Mouse (Mus musculus): Measurements from ENCODE around the gene Josd2. TPM values are rescaled to one million over a fixed set of nuclear protein-coding genes. Genes with fewer than 3 reads are reported as not detected.

Josd2 gene
- polyA plus RNA-seq (2012; rRNA removed), result 169 and 184 TPM in 2 replicates

DNA sequence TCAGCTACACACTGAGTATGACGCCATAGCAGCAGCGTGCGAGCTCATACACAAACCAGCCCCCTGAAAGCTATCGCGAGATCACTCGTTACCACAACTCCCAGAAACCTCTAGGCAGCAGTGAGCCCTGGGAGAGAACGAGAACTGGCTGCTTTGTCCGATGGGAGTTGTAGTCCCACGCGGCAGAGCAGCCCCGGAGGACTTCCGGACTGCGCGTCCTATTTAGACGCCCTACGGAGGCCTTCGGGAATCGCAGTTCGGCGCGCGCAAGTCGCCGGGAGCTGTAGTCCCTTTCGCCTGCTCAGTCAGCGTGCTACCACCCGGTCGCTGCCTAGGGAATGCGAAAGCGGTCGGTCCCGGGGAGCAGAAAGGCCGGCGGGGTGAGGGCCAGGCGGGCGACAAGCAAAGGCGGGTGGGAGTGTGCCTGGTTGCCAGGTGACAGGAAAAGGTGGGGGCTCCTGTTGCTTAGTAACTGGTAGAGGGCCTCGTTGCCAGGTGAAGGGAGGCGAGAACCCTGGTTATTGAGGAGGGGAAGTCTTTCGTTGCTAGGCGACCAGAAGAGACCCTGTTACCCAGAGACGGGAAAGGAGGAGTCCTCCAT is at the start of gene Josd2:
Gene Josd2 (plus strand): TSS at position 170 of the 601 bp plus-strand sequence.
- peak; percentile 98 to 99 for DNase-seq (ENCODE audit: extremely low spot score in 1 of 2, low spot score in 1 of 2)

DNA sequence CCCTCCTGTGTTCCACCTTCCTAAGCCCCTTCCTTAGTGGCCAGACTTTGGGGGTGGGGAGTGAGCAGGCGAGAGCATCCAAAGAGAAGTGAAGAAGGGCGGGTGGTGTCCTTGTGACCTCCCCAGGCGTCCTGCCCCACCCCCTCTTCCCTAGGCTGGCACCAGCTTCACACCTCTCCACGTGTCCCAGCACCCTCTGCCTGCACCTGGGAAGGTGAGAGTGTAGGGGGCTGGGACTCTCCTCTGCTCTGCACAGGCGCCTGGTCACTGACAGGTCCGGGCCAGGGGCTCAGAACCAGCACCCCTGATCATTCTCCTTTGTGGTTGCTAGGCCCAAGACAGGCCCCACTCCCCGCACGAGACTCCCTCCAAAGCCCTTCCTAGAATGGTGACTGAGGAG is 40.1 kb upstream of the Josd2 start:
- DNase-seq (ENCODE audit: extremely low spot score in 1 of 2, low spot score in 1 of 2), result no peak

DNA sequence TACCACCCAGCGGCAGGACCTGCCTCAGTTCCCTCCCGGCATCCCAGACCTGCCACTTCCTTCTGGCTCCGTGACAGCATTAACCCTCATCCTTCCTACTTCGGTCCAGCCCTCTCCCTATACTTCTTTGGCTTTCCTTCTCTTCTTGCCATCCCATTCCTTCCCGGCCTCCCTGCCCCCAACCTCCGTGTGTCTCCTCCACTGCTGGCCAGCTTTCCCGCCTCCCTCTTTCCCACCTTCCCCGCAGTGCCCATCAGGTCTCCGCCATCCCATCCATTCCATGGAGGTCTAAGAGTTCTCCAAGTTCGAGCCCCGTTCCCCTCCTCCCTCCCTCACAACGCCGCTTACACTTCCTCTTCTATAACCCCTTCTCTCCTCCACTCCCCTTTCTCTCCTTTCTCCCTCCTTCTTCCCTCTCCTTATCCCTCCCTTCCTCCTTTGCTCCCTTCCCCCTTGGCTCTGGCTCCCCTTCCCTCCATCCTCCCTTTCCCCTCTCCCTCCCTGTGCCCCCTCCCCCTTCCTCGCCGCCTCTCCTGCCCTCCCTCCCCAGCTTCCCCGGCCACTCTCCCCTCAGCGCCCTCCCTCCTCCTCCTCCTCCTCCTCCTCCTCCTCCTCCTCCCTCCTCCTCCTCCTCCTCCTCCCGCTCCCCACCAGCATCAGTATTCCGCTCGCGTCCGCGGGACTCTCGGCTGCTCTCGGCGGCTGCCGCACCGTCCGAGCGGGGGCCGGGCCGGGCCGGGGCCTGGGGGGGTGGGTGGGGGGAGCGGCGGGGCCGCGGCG is 39.4 kb upstream of the Josd2 start:
- DNase-seq (ENCODE audit: extremely low spot score in 1 of 2, low spot score in 1 of 2), result peak in 1 of 2 experiments; percentile 62

DNA sequence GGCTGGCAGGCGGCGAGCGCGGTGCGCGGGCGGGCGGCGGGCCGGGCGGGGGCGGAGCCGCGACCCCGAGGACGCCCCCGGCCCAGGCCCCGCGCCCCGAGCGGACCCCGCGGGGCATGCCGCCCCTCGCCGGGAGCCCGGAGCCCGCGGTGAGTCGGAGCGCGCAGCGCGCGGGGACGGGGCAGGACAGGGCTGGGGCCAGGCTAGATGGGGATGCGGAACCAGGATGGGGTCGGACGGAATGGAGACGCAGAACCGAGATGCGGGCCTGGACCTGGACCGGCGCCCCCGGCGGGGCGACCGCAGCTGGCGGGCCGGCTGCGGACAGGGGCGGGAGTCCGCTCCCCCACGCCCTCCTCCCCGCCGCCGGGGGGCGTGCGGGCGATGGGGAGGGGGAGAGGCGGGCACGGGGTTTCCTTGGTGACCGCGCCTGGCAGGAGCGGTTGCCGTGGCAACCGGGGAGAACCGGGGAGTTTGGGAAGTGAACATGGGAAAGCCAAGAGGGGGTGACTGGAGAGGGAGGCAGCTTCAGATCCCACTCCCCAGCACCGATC is 38.7 kb upstream of the Josd2 start, which contains the start of gene Lrrc4b:
Gene Lrrc4b (plus strand): TSS at position 51 of the 554 bp plus-strand sequence.
- peak in 1 of 2 experiments; percentile 80 for DNase-seq (ENCODE audit: extremely low spot score in 1 of 2, low spot score in 1 of 2)

DNA sequence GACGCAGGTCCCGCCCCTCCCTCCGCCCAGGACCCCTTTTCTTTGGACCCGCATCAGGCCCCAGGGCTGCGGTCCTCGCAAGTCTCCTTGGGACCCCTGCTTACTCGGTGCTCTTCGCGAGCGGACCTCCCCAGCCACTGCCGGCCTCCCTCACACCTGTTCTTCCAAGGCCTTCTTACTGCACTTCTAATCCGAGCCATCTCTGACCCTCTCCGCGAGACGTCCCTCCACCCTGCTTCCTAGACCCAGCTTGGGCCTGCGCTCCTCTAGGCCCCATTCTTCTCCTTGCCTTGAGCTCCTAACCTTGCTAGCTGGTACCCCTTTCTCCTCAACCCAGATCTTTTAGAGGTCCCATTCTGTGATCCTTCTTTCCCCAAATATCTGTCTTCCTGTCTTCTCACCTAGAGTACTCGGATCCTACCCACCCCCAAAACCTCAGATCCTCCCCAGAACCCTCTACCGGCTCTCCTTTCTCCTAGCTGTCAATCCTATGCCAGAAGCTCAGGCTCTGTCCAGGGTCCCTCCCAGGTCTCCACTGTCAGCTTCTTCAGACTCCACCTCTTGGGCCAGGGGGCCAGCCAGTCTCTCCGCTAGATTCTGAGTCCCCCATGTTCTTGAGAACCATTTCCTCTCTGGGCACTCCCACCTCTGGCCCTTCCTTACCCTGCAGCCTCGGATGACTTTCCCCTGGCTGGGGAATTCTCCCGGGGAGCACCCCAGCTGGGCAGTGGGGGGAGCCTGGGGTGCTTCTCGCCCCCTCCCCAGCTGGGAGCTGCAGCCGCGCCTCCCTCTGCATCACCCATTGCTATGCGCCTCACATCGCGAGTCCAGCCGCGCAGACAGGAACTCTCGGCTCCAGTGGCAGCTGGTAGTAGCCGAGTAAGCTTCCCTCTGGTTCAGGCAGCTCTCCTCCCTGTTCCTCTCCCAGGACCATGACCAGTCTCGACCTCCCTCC is 38.0 kb upstream of the Josd2 start:
- DNase-seq (ENCODE audit: extremely low spot score in 1 of 2, low spot score in 1 of 2), result peak in 1 of 2 experiments; percentile 61

DNA sequence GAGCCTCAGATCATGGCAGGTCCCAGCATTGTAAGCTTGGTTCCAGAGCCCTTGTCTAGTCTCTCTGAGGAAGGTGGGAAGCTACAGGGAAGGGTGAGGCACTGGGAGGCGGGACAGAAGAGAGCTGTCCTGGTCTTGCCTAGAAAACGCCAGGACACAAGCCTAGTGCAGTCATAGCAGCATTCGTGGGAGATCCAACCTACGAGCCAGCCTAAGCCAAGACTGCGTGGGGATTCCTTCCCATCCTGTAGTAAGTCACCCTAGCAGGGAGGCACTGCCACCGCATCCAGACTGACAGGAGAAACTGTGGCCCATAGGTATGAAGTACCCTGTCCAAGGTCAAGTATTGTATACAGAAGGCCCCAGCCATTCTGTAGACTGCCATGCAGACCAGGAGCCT is 35.2 kb upstream of the Josd2 start:
- peak in 1 of 2 experiments; percentile 56 for DNase-seq (ENCODE audit: extremely low spot score in 1 of 2, low spot score in 1 of 2)

DNA sequence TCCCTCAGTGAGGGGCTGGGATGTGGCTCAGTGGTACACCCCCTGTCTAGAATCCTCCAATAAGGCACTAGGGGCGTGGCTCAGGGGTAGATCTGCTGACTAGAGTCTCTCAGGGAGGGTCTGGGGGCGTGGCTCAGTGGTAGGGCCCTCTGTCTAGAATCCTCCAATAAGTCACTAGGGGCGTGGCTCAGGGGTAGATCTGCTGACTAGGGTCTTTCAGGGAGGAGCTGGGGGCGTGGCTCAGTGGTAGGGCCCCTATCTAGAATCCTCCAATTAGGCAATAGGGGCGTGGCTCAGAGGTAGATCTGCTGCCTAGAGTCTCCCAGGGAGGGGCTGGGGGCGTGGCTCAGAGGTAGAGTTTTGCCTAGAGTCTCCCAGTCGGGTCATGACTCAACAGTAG is 34.4 kb upstream of the Josd2 start:
- no peak for DNase-seq (ENCODE audit: extremely low spot score in 1 of 2, low spot score in 1 of 2)

DNA sequence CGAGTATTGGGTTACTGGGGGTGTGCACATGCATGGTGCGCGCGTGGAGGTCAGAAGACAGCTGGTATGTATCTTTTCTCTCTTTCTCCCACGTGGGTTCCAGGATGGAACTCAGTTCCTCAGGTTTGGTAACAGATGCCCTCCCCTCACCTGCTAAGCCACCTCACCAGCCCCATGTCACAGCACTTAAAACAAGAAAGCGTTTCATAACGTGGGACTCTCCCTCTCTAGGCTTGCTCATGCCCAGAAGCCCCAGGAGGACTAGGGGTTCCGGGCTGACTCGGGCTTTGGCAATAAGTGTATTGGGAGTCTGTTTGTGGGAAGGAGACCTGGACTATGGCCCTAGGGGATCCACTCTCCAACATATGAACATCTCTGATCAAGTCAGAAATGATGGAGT is 33.7 kb upstream of the Josd2 start:
- DNase-seq (ENCODE audit: extremely low spot score in 1 of 2, low spot score in 1 of 2), result no peak

DNA sequence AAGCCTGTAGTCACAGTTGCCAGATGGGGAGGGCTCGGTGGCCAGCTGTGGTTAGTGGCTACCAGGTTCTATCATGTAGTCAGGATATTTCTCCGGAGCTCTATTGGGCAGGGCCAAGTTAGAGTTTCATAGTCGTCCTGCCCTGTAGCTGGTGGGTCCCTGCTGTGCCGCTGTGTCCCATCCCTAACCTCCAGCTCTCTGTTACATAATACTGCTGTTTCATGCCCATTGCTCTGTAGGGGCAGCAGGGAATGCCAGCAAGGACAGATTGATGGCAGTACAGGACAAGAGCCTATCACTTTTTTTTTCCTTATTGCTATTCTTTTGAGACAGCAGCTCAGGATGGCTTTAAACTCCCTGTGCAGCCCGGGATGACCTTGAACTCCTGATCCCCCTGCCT is 32.0 kb upstream of the Josd2 start:
- no peak for DNase-seq (ENCODE audit: extremely low spot score in 1 of 2, low spot score in 1 of 2)

DNA sequence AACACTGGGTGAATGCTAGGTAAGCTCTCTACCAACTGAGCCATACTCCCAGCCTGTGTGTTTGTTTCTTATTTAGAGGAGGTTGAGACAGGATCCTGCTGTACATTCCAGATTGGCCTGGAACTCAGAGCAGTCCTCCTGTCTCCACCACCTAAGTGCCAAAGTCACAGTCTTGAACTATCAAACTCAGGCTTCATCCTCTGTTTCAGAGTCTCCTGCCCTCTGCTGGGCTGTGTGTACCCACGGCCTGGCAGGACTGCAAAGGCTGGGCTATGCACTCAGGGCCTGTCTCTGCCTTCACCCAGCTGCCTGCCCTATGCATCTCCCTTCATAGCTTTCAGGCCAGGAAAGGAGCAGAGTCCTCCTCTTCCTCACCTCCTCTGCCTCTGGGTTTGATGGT is 31.5 kb upstream of the Josd2 start:
- no peak for DNase-seq (ENCODE audit: extremely low spot score in 1 of 2, low spot score in 1 of 2)

DNA sequence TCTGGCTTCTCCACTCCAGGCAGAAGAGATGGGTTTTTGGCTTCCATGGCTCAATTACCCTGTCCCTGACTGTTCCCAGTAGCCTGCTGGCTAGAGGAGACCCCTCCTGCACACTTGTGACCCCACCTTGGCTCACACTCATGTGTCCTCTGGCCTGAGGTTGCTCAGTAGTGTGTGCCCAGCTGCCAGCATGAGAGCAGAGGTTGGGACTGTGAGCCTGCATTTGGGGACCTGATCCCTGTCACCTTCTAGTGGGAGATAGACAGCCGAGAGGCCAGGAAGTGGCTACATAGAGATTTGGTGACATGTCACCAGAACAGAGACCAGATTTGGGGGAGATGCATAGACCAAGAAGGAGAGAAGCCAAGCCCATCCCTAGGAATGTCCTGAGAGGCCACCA is 30.6 kb upstream of the Josd2 start:
- DNase-seq (ENCODE audit: extremely low spot score in 1 of 2, low spot score in 1 of 2), result no peak

DNA sequence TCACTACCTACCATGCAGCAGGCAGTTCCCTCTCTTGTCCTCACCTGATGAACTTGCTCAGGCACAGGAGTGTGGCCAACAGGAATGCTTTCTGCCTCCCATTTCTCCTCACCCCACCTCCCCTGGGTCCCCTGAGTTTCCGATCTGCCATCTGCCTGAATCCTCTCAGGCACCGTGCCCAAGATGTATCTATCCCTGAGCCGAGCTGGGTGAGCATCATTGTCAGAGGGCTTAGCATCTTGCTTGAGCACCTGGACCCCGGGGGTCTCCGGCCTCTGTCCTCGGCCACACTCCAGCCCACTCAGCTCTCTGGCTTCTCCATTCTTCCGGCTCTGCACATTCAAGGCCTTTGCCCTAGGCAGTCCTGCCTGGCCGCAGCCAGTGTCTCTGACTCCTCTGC is 29.8 kb upstream of the Josd2 start:
- DNase-seq (ENCODE audit: extremely low spot score in 1 of 2, low spot score in 1 of 2), result no peak

DNA sequence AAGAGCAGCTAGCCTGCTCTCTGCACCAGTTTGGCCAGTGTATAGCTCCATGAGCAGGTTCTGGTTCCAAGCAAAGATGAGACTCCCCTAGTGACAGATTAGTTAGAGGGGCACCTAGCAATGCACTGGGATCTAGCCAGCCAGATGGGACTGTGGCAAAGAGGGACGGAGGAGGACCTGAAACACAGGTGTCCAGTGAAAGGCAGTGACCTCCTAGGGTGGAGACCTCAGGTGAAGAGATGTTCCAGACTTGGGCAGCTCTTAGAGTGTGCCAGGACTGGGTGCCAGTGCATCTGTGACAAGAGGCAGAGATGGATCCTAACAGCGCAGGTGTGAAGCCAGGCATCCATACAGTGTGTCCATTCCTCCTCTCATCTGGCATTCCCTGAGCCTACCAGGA is 28.1 kb upstream of the Josd2 start:
- DNase-seq (ENCODE audit: extremely low spot score in 1 of 2, low spot score in 1 of 2), result no peak

DNA sequence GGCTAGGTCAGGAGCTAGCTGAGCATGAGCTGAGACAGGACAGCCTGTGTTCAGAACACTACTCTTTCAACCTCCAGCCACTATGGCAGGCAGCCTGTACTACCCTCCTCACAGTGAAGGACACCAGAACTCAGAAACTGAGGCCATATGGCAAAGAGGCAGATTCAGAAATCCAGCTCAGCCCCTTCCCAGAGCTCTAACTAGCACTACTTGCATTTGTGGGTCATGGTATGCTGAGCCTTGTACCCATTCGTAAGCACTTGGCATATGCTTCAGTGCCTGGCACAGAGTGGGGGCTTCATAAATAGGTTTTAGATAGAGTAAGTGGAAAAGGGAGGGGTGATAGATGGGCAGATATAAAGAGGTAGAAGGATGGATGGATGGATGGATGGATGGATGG is 27.3 kb upstream of the Josd2 start:
- no peak for DNase-seq (ENCODE audit: extremely low spot score in 1 of 2, low spot score in 1 of 2)

DNA sequence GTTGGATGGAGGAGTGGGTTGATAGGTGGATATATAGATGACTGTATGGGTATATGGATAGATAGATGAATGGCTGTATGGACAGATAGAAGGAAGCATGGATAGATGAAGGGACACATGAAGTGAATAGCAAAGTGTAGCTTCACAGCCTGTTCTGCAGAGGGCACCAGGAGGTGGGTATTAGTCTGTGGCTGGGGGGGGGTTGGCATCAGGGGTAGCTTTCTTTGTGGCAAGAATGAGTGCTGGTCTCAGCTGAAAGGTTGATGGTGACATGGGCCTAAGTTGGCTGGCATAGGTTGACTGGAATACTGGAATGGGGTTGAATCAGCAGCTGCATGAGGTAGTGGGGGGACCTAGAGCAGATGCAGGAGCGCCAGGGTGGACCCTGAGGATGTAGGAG is 26.6 kb upstream of the Josd2 start:
- DNase-seq (ENCODE audit: extremely low spot score in 1 of 2, low spot score in 1 of 2), result no peak

DNA sequence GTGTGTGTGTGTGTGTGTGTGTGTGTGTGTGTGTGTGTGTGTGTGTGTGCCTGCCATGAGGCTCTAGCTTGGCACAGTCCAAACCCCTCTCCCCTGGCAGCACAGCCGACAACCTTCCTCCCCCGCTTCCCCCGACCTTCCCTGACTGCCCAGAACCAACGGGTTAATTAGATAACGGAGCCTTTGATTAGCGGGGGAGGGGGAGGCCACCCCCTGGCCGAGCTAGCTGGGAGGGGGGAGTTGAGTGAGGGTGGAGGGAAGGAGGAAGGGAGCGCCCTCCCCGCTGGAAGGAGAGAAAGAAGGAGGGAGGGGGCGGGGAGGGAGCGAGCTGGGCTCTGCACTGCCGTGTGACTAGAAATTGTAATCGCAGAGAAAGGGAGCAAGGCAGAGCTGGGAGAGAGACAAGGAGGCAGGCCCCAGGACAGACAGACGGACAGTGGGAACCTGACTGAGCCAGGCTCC is 26.1 kb upstream of the Josd2 start:
- DNase-seq (ENCODE audit: extremely low spot score in 1 of 2, low spot score in 1 of 2), result peak in 1 of 2 experiments; percentile 74

DNA sequence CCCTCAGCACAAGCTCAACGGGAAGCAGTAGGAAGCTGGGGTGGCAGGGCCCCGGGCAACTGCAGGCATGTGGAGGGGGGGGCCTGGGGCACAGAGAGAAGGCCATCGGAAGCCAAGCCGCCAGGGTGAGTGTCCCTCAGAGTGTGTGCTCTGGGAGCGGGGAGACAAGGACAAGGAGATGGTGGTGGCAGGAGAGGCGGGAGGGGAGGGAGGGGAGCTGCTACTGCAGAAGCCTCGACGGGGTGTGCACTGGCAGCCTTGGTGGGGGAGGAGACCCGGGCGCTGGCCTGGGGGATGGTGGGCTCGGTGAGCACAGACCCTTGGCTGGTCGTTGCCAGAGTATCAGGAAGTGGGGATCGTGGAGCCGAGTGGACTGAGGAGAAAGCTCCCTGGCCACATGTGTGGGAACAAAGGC is 25.4 kb upstream of the Josd2 start:
- DNase-seq (ENCODE audit: extremely low spot score in 1 of 2, low spot score in 1 of 2), result no peak

DNA sequence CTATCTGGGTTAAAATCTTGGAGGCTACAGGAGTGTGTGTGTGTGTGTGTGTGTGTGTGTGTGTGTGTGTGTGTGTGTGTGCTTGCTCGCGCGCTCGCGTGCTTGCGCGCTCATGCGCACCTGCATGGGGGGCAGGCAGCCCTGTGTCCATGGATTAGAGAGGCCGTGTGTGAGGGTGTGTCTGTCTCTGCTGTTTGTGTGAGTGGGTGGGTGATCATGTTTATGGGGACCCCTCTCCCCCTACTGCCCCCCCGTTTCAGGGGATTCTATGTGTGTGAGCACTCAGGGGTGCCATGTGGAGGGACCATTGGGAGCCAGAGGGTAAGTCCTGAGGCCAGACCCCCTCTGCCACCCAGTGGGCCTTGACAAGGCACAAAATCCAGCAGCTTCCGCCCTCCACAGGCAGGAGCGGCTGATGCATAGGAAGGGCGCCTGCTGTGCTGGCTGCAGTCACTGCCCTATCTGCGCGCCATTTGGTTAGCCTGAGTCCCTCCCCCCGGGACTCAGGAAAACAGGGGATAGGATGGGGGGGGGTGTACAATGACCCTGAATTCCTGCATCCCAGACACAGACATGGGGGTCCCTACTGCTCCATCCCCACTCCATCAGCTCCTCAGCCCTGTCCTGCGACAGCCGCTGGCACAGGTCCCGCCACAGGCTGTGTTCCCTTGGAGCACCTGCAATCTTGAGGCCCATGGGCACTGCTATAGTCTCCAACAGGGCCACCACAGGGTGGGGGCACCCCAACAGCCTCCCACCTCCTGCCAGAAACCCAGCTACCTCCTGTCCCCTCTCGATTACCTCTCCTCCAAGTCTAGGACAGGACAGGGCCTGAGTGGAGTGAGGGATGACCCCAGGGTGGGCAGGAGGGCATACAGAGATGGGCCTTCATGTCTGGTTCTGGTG is 24.3 kb upstream of the Josd2 start:
- DNase-seq (ENCODE audit: extremely low spot score in 1 of 2, low spot score in 1 of 2), result no peak

DNA sequence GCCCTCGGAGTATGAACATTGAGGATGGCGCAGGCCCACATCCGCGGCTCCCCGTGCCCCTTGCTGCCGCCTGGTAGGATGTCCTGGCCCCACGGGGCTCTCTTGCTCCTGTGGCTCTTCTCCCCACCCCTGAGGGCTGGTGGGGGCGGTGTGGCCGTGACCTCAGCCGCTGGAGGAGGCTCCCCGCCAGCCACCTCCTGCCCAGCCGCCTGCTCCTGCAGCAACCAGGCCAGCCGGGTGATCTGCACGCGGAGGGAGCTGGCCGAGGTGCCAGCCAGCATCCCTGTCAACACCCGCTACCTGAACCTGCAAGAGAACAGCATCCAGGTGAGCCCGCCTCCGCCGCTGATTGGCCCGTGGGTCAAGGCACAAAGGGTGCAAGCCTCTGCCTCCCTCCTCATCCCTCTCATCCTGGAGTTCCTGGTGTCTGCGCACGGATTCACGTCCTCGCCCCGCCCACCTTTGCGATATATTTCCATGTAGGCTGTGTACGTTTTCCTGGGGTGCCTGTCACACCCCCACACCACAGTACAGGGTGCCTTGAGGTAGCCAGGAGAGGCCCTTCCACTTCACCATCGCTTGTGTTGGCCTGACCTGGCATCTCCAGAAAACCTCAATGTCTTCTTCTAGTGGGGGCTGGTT is 22.8 kb upstream of the Josd2 start:
- no peak for DNase-seq (ENCODE audit: extremely low spot score in 1 of 2, low spot score in 1 of 2)

Measured in frontal cortex, adult 2 months (tissue).